In the genomic region with DNA sequence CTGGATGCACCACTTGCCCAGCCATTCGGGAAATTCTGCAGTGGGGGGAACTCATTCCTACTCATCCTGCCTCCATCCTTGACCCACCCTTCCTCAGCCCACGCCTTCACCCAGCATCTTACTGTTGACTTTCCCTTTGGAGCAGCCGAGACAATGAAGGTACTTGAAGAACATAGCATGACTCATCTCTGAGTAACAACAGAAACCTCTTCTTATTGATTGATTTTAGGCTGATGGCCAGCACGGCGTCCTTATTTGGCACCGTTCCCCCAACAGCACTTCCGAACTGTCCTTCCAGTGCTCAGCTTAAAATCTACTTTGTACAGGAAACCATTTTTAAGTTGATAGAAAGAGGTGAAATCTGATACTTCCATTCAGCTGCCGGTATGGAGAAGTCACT, we compare ENCODE assay signal across 8 mouse cellular contexts. TPM values are rescaled to one million over a fixed set of nuclear protein-coding genes. Genes with fewer than 3 reads are reported as not detected.
DNase-seq lines count a peak whose midpoint lies in the region; ATAC-seq and TF ChIP-seq lines count a peak whose summit lies in the region.

No protein-coding gene starts in this region.

- ATAC-seq in heart, embryonic 11.5 days (replicated peaks; ENCODE audit: insufficient number of reproducible peaks, low FRiP score, low TSS enrichment), result no peak
- ATAC-seq in heart, postnatal 0 days (ENCODE audit: insufficient read depth, low read depth), result no peak
- no peak for ATAC-seq in lung, embryonic 14.5 days (ENCODE audit: insufficient read depth)
- ATAC-seq in hindbrain, postnatal 0 days, result no peak

- H3K27ac ChIP-seq in heart, embryonic 11.5 days (ENCODE audit: low read depth, low read length), result no peak overlapping the region
- no peak overlapping the region for H3K27ac ChIP-seq in heart, postnatal 0 days (ENCODE audit: low read depth)
- H3K27ac ChIP-seq in lung, embryonic 14.5 days (ENCODE audit: low read depth), result no peak overlapping the region
- H3K27ac ChIP-seq in hindbrain, postnatal 0 days, result no peak overlapping the region

- H3K4me3 ChIP-seq in heart, embryonic 11.5 days (ENCODE audit: low read depth, low read length), result no peak overlapping the region
- no peak overlapping the region for H3K4me3 ChIP-seq in heart, postnatal 0 days (ENCODE audit: low read depth, low read length)
- no peak overlapping the region for H3K4me3 ChIP-seq in lung, embryonic 14.5 days (ENCODE audit: low read depth, low read length)
- no peak overlapping the region for H3K4me3 ChIP-seq in hindbrain, postnatal 0 days (ENCODE audit: low read length)

- H3K9me3 ChIP-seq in heart, embryonic 11.5 days (replicated peaks; ENCODE audit: control insufficient read depth, low read length), result no peaks in the 10 kb centered on the region
- no peaks in the 10 kb centered on the region for H3K9me3 ChIP-seq in heart, postnatal 0 days (replicated peaks; ENCODE audit: control insufficient read depth, low read length)
- no peaks in the 10 kb centered on the region for H3K9me3 ChIP-seq in lung, embryonic 14.5 days (ENCODE audit: low read depth, low read length)
- no peaks in the 10 kb centered on the region for H3K9me3 ChIP-seq in hindbrain, postnatal 0 days (ENCODE audit: low read length)

- no peaks in the 10 kb centered on the region for H3K36me3 ChIP-seq in heart, embryonic 11.5 days (ENCODE audit: control insufficient read depth, insufficient read depth, low read length)
- H3K36me3 ChIP-seq in heart, postnatal 0 days (replicated peaks; ENCODE audit: control insufficient read depth, insufficient read depth, low read length), result no peaks in the 10 kb centered on the region
- no peaks in the 10 kb centered on the region for H3K36me3 ChIP-seq in lung, embryonic 14.5 days (ENCODE audit: insufficient read depth)
- no peaks in the 10 kb centered on the region for H3K36me3 ChIP-seq in hindbrain, postnatal 0 days (ENCODE audit: insufficient read depth, low read length)

- H3K4me2 ChIP-seq in heart, embryonic 11.5 days, result no peak overlapping the region
- H3K4me2 ChIP-seq in heart, postnatal 0 days (ENCODE audit: low read depth, low read length), result peak overlapping the region; percentile 9; the same call in 1 of the 2 replicates
- H3K4me2 ChIP-seq in lung, embryonic 14.5 days, result peak overlapping the region; percentile 36
- H3K4me2 ChIP-seq in hindbrain, postnatal 0 days (ENCODE audit: low read depth, low read length), result no peak overlapping the region

- no peak overlapping the region for H3K9ac ChIP-seq in heart, embryonic 11.5 days (ENCODE audit: low read depth, low read length)
- H3K9ac ChIP-seq in heart, postnatal 0 days (replicated peaks; ENCODE audit: low read depth, low read length), result no peak overlapping the region
- no peak overlapping the region for H3K9ac ChIP-seq in lung, embryonic 14.5 days
- no peak overlapping the region for H3K9ac ChIP-seq in hindbrain, postnatal 0 days (replicated peaks; ENCODE audit: low read length)

- no peaks in the 10 kb centered on the region for H3K27me3 ChIP-seq in heart, embryonic 11.5 days (ENCODE audit: control insufficient read depth, insufficient read depth, low read length)
- no peaks in the 10 kb centered on the region for H3K27me3 ChIP-seq in heart, postnatal 0 days (ENCODE audit: control insufficient read depth, insufficient read depth, low read length)
- H3K27me3 ChIP-seq in lung, embryonic 14.5 days (ENCODE audit: insufficient read depth, low read length), result no peaks in the 10 kb centered on the region
- H3K27me3 ChIP-seq in hindbrain, postnatal 0 days (ENCODE audit: insufficient read depth, low read length), result no peaks in the 10 kb centered on the region

- 47% methylated on average over 8 of the region's 8 CpGs for WGBS in heart, embryonic 11.5 days (ENCODE audit: insufficient replicate concordance)
- WGBS in heart, postnatal 0 days, result 29% methylated on average over 8 of the region's 8 CpGs
- 25% methylated on average over 8 of the region's 8 CpGs for WGBS in lung, embryonic 14.5 days
- WGBS in hindbrain, postnatal 0 days, result 58% methylated on average over 8 of the region's 8 CpGs

- 0 out of 2 replicates have a peak, but pooled peaks cover 5% of the 10 kb centered on the region for H3K4me1 ChIP-seq in heart, embryonic 11.5 days (ENCODE audit: control insufficient read depth, insufficient read depth, low read length)
- peaks cover 9% of the 10 kb centered on the region; the same call in 1 of the 2 replicates for H3K4me1 ChIP-seq in heart, postnatal 0 days (ENCODE audit: control insufficient read depth, insufficient read depth)
- peaks cover 9% of the 10 kb centered on the region for H3K4me1 ChIP-seq in lung, embryonic 14.5 days (ENCODE audit: insufficient read depth)
- 0 out of 2 replicates have a peak, but pooled peaks cover 6% of the 10 kb centered on the region for H3K4me1 ChIP-seq in hindbrain, postnatal 0 days (ENCODE audit: insufficient read depth, low read length)

- TF ChIP-seq CTCF in heart, postnatal 0 days (IDR thresholded peaks at IDR 0.05; ENCODE audit: low read depth), result no peak
- no peak for TF ChIP-seq CTCF in lung, embryonic 14.5 days (IDR thresholded peaks at IDR 0.05; ENCODE audit: low read depth)
- TF ChIP-seq CTCF in hindbrain, postnatal 0 days (IDR thresholded peaks at IDR 0.05; ENCODE audit: low read depth), result no peak

- TF ChIP-seq EP300 in heart, postnatal 0 days (IDR thresholded peaks at IDR 0.05; ENCODE audit: low read depth), result no peak

- peak; percentile 49 to 70 for DNase-seq in heart, adult 18-20 months
- DNase-seq in R1 (ENCODE audit: low read depth, low spot score), result peak; percentile 71
- peak; percentile 33 for DNase-seq in heart, postnatal 0 days (ENCODE audit: low spot score)
- DNase-seq in lung, embryonic 14.5 days, result peak; percentile 52
- DNase-seq in layer of hippocampus, adult 11-12 months (ENCODE audit: low spot score), result no peak
- DNase-seq in retina, embryonic 14.5 days (ENCODE audit: low spot score), result no peak
- DNase-seq in hindbrain, postnatal 0 days (ENCODE audit: low spot score), result no peak

RNA-seq across cellular contexts. Expression of a gene that starts 4.8 kb away (rescaled TPM):
- total RNA-seq in heart, adult 18-20 months (2021), result 10 to 100 TPM; 27.6 to 30.0 TPM
- 11.2 and 11.9 TPM in 2 replicates for polyA plus RNA-seq in heart, embryonic 11.5 days (2014; fragmentation: Nextera tagmentation; extraction: Ambion mirVana)
- 11.4 and 17.7 TPM in 2 replicates for total RNA-seq in heart, postnatal 0 days (2014; rRNA removed; ENCODE audit: low replicate concordance)
- 7.3 and 7.9 TPM in 2 replicates for polyA plus RNA-seq in heart, postnatal 0 days (2015; fragmentation: Nextera tagmentation; extraction: Ambion mirVana)
- 17.6 and 18.5 TPM in 2 replicates for polyA plus RNA-seq in lung, embryonic 14.5 days (2014; fragmentation: Nextera tagmentation; extraction: Ambion mirVana)
- total RNA-seq in hindbrain, postnatal 0 days (2014; rRNA removed), result 13.8 and 18.9 TPM in 2 replicates
- 12.3 and 13.7 TPM in 2 replicates for polyA plus RNA-seq in hindbrain, postnatal 0 days (2015; fragmentation: Nextera tagmentation; extraction: Ambion mirVana)

Comparison
In these comparisons a context has a peak if more than half of its experiments do, and no peak if none do; other contexts are left out.
1. H3K4me2 ChIP-seq: peak in heart, postnatal 0 days (single experiment) and lung, embryonic 14.5 days (single experiment); none in heart, embryonic 11.5 days (single experiment) and hindbrain, postnatal 0 days (single experiment).
2. DNase-seq: peak in heart, adult 18-20 months (2 of 2), R1 (single experiment), heart, postnatal 0 days (single experiment) and lung, embryonic 14.5 days (single experiment); none in layer of hippocampus, adult 11-12 months (single experiment), retina, embryonic 14.5 days (single experiment) and hindbrain, postnatal 0 days (single experiment).